Mouse (Mus musculus): Measurements from ENCODE around the gene Entpd1.
A peak's percentile ranks its signal among the peaks of the same experiment; 100 is the strongest.

Gene Entpd1

GRCm38 (mm10) chr19:40661874-40662273 is 49.7 kb downstream of the Entpd1 start:
- no peak for DNase-seq (ENCODE audit: extremely low read depth, insufficient read length, low spot score)

GRCm38 (mm10) chr19:40662727-40663126 is 50.6 kb downstream of the Entpd1 start:
- DNase-seq (ENCODE audit: extremely low read depth, insufficient read length, low spot score): no peak

- no peak for DNase-seq (ENCODE audit: extremely low read depth, insufficient read length, low spot score)
Observed at GRCm38 (mm10) chr19:40665778-40666177, 53.6 kb downstream of the Entpd1 start.

- peak; percentile 13 for DNase-seq (ENCODE audit: extremely low read depth, insufficient read length, low spot score)
Observed at GRCm38 (mm10) chr19:40667111-40667510, 54.9 kb downstream of the Entpd1 start.

GRCm38 (mm10) chr19:40675329-40675728 is 63.2 kb downstream of the Entpd1 start:
- DNase-seq (ENCODE audit: extremely low read depth, insufficient read length, low spot score): no peak

- no peak for DNase-seq (ENCODE audit: extremely low read depth, insufficient read length, low spot score)
Observed at GRCm38 (mm10) chr19:40678087-40678486, 65.9 kb downstream of the Entpd1 start.

GRCm38 (mm10) chr19:40678532-40679307 is 66.6 kb downstream of the Entpd1 start:
- DNase-seq (ENCODE audit: extremely low read depth, insufficient read length, low spot score): no peak

- DNase-seq (ENCODE audit: extremely low read depth, insufficient read length, low spot score): no peak
Observed at GRCm38 (mm10) chr19:40679632-40680031, 67.5 kb downstream of the Entpd1 start.

GRCm38 (mm10) chr19:40684124-40684523 is 72.0 kb downstream of the Entpd1 start:
- no peak for DNase-seq (ENCODE audit: extremely low read depth, insufficient read length, low spot score)

GRCm38 (mm10) chr19:40684566-40684965 is 72.4 kb downstream of the Entpd1 start:
- no peak for DNase-seq (ENCODE audit: extremely low read depth, insufficient read length, low spot score)

- DNase-seq (ENCODE audit: extremely low read depth, insufficient read length, low spot score): no peak
Observed at GRCm38 (mm10) chr19:40687291-40687927, 75.2 kb downstream of the Entpd1 start.

GRCm38 (mm10) chr19:40693201-40693600 is 81.0 kb downstream of the Entpd1 start:
- no peak for DNase-seq (ENCODE audit: extremely low read depth, insufficient read length, low spot score)

- no peak for DNase-seq (ENCODE audit: extremely low read depth, insufficient read length, low spot score)
Observed at GRCm38 (mm10) chr19:40696116-40696515, 84.0 kb downstream of the Entpd1 start.

GRCm38 (mm10) chr19:40698103-40698853 is 86.1 kb downstream of the Entpd1 start:
- no peak for DNase-seq (ENCODE audit: extremely low read depth, insufficient read length, low spot score)

GRCm38 (mm10) chr19:40699816-40700215 is 87.7 kb downstream of the Entpd1 start:
- no peak for DNase-seq (ENCODE audit: extremely low read depth, insufficient read length, low spot score)

- no peak for DNase-seq (ENCODE audit: extremely low read depth, insufficient read length, low spot score)
Observed at GRCm38 (mm10) chr19:40702406-40702805, 90.2 kb downstream of the Entpd1 start.

- no peak for DNase-seq (ENCODE audit: extremely low read depth, insufficient read length, low spot score)
Observed at GRCm38 (mm10) chr19:40712889-40713628, 100.9 kb downstream of the Entpd1 start.

GRCm38 (mm10) chr19:40714700-40715099 is 102.5 kb downstream of the Entpd1 start:
- DNase-seq (ENCODE audit: extremely low read depth, insufficient read length, low spot score): no peak

GRCm38 (mm10) chr19:40716981-40717380 is 104.8 kb downstream of the Entpd1 start:
- no peak for DNase-seq (ENCODE audit: extremely low read depth, insufficient read length, low spot score)

- no peak for DNase-seq (ENCODE audit: extremely low read depth, insufficient read length, low spot score)
Observed at GRCm38 (mm10) chr19:40719439-40720105, 107.4 kb downstream of the Entpd1 start.
